Mouse (Mus musculus): ENCODE measurements around the gene Gm44511.

- no peak for TF ChIP-seq CTCF (IDR thresholded peaks at IDR 0.05; ENCODE audit: control insufficient read depth, insufficient read depth, insufficient replicate concordance, low read depth, low read length)
- no peak for TF ChIP-seq POLR2A (IDR thresholded peaks at IDR 0.05; ENCODE audit: control insufficient read depth, low read depth, low read length)
These were observed 94.1 kb downstream of the Gm44511 start for GRCm38 (mm10) chr6:128732032-128732431.

All from testis, adult 2 months (tissue).